Mouse (Mus musculus) bone marrow, adult 2 months (tissue): ENCODE results near the gene Acap2.

Experiments used
- CTCF ChIP-seq: fragments of 200-500 bp; IDR thresholded peaks from 2 replicates; pipeline ENCODE4 v1.5.1; 2011; ENCODE audit warnings: low read length, control low read depth; ENCODE audit not compliant: control insufficient read depth, insufficient read depth
- POLR2A ChIP-seq: fragments of 200-500 bp; IDR thresholded peaks from 2 replicates; pipeline ENCODE4 v1.6.1; 2011; ENCODE audit warnings: low read depth, mild to moderate bottlenecking, control low read depth, low read length, borderline replicate concordance; ENCODE audit not compliant: control insufficient read depth

- TF ChIP-seq POLR2A (no peak), CTCF (no peak)
Observed at GRCm38 (mm10) chr16:31209911-31210310, 8.9 kb upstream of the Acap2 start.
